Mouse (Mus musculus): ENCODE data around the gene Actl7a. TPM values are rescaled to one million over a fixed set of nuclear protein-coding genes. Genes with fewer than 3 reads are reported as not detected.

Actl7a gene
- not detected in 2 replicates for polyA plus RNA-seq (2015; fragmentation: Nextera tagmentation; extraction: Ambion mirVana)

DNA sequence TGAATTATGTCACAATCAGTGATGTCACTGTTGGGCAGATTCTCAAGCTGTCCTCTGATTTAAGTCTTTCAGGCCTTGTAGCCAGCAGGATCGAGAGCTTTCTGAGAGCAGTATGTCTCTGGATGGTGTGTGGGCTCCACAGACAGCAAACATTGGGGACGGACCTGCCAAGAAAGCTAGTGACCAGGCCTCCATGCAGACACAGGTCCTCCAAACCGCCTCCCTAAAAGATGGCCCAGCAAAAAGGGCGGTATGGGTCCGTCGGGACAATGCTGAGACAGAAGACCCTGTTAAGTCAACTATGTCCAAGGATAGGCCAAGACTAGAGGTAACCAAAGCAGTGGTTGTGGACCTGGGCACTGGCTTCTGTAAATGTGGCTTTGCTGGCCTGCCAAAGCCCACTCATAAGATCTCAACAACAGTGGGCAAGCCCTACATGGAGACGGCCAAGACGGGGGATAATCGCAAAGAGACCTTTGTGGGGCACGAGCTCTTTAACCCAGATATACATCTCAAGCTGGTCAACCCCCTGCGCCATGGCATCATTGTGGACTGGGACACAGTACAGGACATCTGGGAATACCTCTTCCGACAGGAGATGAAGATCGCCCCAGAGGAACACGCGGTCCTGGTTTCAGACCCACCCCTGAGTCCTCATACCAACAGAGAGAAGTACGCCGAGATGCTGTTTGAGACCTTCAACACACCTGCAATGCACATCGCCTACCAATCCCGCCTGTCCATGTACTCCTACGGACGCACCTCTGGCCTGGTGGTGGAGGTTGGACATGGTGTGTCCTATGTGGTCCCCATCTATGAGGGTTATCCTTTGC lies at the start of gene Actl7a:
Actl7a (plus strand) TSS at position 51 of the 833 bp plus-strand sequence.
- no peaks in the 10 kb centered on the region for H3K27me3 ChIP-seq
- no peak within 1 kb of the TSS for H3K9ac ChIP-seq
- H3K27ac ChIP-seq, result no peak within 1 kb of the TSS
- H3K36me3 ChIP-seq (ENCODE audit: poor library complexity, severe bottlenecking), result peaks cover 43% of the 10 kb centered on the region
- no peak within 1 kb of the TSS for H3K4me3 ChIP-seq
- H3K9me3 ChIP-seq (replicated peaks), result no peaks in the 10 kb centered on the region
- no peaks in the 10 kb centered on the region for H3K4me1 ChIP-seq
- no peak within 1 kb of the TSS for H3K4me2 ChIP-seq
- ATAC-seq, result no peak
- WGBS, result 97% methylated on average over 21 of the region's 21 CpGs

DNA sequence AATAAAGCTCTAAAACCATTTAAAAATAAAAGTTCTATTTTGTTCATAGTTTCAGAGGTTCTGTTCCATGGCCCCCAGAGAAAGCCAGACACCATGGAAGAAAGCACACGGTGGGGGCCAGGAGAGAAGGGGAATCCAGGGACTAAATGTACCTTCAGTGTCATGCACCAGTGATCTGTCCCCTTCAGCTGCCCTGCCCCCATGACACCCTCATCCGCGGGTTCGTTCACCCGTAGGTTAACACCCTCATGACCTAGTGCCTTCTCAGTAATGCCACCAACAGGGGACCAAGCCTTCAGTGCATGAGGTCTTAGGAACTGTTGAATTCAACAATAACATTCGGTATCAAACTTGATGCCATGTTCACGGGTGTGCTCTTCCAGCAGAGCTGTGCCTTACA lies 46.8 kb upstream of the Actl7a start:
- H3K27me3 ChIP-seq, result no peaks in the 10 kb centered on the region
- WGBS, result 87% methylated on average over 7 of the region's 7 CpGs
- H3K36me3 ChIP-seq (ENCODE audit: poor library complexity, severe bottlenecking), result no peaks in the 10 kb centered on the region
- H3K4me2 ChIP-seq, result no peak overlapping the region
- no peak overlapping the region for H3K9ac ChIP-seq
- no peak overlapping the region for H3K4me3 ChIP-seq
- H3K9me3 ChIP-seq (replicated peaks), result no peaks in the 10 kb centered on the region
- no peak overlapping the region for H3K27ac ChIP-seq
- no peaks in the 10 kb centered on the region for H3K4me1 ChIP-seq
- ATAC-seq, result no peak

DNA sequence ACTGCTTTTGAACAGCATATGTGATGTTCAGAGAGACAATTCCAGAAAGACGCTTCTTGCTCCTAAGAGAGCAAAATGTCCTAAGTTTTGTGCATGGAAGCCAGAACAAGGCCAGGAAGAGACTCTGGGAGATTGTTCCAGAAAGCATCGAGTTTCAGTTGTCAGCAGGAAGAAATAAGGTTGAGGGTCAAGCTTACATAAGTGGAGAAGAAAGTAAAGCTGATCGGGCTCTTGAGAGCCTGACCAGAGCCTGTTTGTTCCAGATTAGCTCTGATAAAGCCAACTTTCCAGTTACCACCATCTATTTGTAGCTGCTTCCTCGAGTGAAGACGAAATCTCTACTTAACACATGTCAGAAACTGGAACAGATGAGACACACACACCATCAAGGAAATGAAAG lies 44.5 kb upstream of the Actl7a start:
- 82% methylated on average over 5 of the region's 5 CpGs for WGBS
- no peak overlapping the region for H3K27ac ChIP-seq

GRCm38 (mm10) chr4:56702234-56702633 lies 41.0 kb upstream of the Actl7a start:
- Histone ChIP-seq H3K9me3 (replicated peaks) (no peaks in the 10 kb centered on the region), H3K4me3 (no peak overlapping the region), H3K36me3 (ENCODE audit: poor library complexity, severe bottlenecking) (no peaks in the 10 kb centered on the region), H3K4me2 (peak overlapping the region; percentile 8), H3K27ac (no peak overlapping the region), H3K9ac (no peak overlapping the region), H3K4me1 (0 out of 2 replicates have a peak, but pooled peaks cover 4% of the 10 kb centered on the region), H3K27me3 (no peaks in the 10 kb centered on the region)
- ATAC-seq, result no peak
- 1% methylated on average over 10 of the region's 10 CpGs for WGBS

More for the DNA sequence above, 44.5 kb upstream of the Actl7a start:
- Histone ChIP-seq H3K27me3 (no peaks in the 10 kb centered on the region), H3K36me3 (ENCODE audit: poor library complexity, severe bottlenecking) (no peaks in the 10 kb centered on the region), H3K4me1 (no peaks in the 10 kb centered on the region), H3K9ac (no peak overlapping the region), H3K4me3 (no peak overlapping the region), H3K9me3 (replicated peaks) (no peaks in the 10 kb centered on the region), H3K4me2 (no peak overlapping the region)
- no peak for ATAC-seq

DNA sequence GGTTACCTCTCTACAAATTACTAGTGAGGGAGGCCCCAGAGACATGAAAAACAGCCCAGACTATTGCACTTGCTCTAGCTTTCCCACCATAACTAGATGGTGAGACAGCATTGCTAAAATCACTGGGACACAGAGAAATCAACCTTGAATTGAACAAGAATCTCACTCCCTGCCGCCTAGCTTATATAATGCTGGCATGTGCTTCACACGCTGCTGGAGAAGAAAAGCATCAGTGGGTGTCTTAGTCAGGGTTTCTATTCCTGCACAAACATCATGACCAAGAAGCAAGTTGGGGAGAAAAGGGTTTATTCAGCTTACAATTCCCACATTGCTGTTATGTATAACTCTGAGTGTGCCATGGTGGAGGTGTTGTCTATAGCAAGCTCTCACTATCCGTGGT lies 30.1 kb upstream of the Actl7a start:
- Histone ChIP-seq H3K4me2 (no peak overlapping the region), H3K36me3 (ENCODE audit: poor library complexity, severe bottlenecking) (no peaks in the 10 kb centered on the region), H3K9ac (no peak overlapping the region), H3K4me1 (peaks cover 7% of the 10 kb centered on the region), H3K27me3 (no peaks in the 10 kb centered on the region), H3K4me3 (no peak overlapping the region), H3K9me3 (replicated peaks) (no peaks in the 10 kb centered on the region), H3K27ac (no peak overlapping the region)
- 85% methylated on average over 3 of the region's 3 CpGs for WGBS
- ATAC-seq, result no peak

- no peaks in the 10 kb centered on the region for H3K36me3 ChIP-seq (ENCODE audit: poor library complexity, severe bottlenecking)
- H3K9ac ChIP-seq, result no peak overlapping the region
- WGBS, result 63% methylated on average over 5 of the region's 5 CpGs
- H3K4me2 ChIP-seq, result no peak overlapping the region
- no peak for ATAC-seq
- H3K4me3 ChIP-seq, result no peak overlapping the region
- H3K4me1 ChIP-seq, result no peaks in the 10 kb centered on the region
- no peak overlapping the region for H3K27ac ChIP-seq
- H3K27me3 ChIP-seq, result no peaks in the 10 kb centered on the region
- no peaks in the 10 kb centered on the region for H3K9me3 ChIP-seq (replicated peaks)
Measured at GRCm38 (mm10) chr4:56716801-56717200, 26.4 kb upstream of the Actl7a start.

- Histone ChIP-seq H3K9me3 (replicated peaks) (no peaks in the 10 kb centered on the region), H3K4me1 (no peaks in the 10 kb centered on the region), H3K4me2 (no peak overlapping the region), H3K27me3 (no peaks in the 10 kb centered on the region), H3K27ac (no peak overlapping the region), H3K9ac (no peak overlapping the region), H3K36me3 (ENCODE audit: poor library complexity, severe bottlenecking) (no peaks in the 10 kb centered on the region), H3K4me3 (no peak overlapping the region)
- 82% methylated on average over 3 of the region's 3 CpGs for WGBS
- no peak for ATAC-seq
Measured at GRCm38 (mm10) chr4:56717932-56718331, 25.3 kb upstream of the Actl7a start.

DNA sequence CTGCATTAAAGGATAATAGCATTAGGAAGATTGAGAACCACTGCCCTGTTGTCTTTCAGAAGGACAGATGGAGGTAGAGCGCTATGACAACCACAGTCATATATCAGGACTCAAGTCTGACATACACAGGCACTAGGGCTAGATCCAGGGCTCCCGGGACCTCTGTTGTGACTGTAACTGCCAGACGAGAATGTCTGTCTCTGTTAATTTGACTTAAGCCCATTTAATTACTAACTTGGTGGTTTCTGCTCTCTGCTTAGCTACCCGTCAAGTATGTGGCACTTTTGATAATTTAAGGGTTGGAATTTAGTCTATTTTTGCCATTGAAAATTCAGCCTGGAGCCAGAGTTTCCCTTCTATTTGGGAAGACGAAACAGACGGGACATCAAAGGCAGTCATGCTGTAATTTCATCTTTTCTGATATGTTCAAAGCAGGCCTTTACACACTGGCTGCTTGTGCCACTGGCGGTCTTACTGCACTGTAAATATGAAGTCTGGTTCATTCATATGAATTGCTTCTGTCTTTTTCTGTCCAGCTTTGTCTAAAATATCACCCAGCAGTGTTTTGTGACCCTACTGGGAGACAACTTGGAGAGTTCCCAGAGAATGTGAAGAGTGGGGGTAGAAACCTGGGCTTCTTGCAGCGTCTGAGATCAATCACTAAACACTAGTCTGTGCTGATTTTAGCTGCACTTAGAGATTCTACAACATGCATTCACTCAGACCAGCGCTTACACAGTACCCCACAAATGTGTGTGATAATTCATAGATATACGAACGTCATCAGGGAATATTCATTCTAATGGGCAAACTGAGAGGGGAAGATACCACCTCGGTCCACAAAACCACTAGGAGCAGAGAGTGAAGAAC lies 24.4 kb upstream of the Actl7a start:
- no peak for ATAC-seq
- H3K9me3 ChIP-seq (replicated peaks), result no peaks in the 10 kb centered on the region
- no peaks in the 10 kb centered on the region for H3K27me3 ChIP-seq
- H3K4me3 ChIP-seq, result no peak overlapping the region
- H3K27ac ChIP-seq, result no peak overlapping the region
- H3K36me3 ChIP-seq (ENCODE audit: poor library complexity, severe bottlenecking), result no peaks in the 10 kb centered on the region
- 72% methylated on average over 12 of the region's 12 CpGs for WGBS
- H3K4me1 ChIP-seq, result no peaks in the 10 kb centered on the region
- no peak overlapping the region for H3K4me2 ChIP-seq
- H3K9ac ChIP-seq, result no peak overlapping the region

DNA sequence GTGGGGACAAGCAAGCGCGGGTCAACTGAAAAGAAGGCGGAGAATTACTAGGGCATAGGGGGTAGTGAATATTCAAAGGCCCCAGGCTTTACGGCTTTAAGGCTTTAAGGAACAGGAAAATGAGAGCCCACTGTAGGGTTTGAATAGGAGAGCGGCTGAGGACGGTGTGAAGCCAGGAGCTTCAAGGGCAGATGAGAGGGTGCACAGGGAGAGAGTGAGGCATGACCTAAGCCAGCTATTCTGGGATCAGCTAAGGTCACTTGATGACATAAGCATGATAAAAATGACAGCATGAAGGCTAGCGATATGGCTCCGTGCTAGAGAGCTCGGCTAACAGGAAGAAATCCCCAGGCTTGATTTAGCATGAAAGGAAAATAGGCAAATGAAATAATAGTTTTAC lies 23.8 kb upstream of the Actl7a start:
- Histone ChIP-seq H3K4me3 (no peak overlapping the region), H3K9ac (no peak overlapping the region), H3K4me1 (no peaks in the 10 kb centered on the region), H3K27me3 (no peaks in the 10 kb centered on the region), H3K9me3 (replicated peaks) (no peaks in the 10 kb centered on the region), H3K27ac (no peak overlapping the region), H3K36me3 (ENCODE audit: poor library complexity, severe bottlenecking) (no peaks in the 10 kb centered on the region), H3K4me2 (no peak overlapping the region)
- no peak for ATAC-seq
- WGBS, result 74% methylated on average over 9 of the region's 9 CpGs

DNA sequence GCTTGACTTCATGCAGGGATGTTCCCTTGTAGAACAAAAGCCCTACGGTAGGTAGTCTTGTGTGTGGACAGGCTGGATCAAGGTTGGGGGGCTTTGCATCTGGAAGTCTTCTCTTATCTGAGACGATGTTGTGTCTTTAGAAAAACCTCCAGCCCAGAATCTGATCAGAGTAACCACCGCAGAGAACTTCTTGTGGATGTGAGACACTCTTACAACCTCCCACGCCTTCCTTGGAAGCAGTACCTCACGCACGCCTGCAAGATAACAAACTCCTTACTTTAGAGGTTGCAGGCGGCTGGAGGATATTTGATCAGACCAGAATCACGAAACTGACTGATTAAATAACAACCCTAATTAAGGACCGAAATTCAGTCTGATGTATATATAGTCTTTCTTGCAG lies 22.8 kb upstream of the Actl7a start:
- no peak for ATAC-seq
- no peak overlapping the region for H3K4me3 ChIP-seq
- H3K27me3 ChIP-seq, result no peaks in the 10 kb centered on the region
- H3K4me1 ChIP-seq, result no peaks in the 10 kb centered on the region
- WGBS, result 92% methylated on average over 9 of the region's 9 CpGs
- no peak overlapping the region for H3K9ac ChIP-seq
- no peak overlapping the region for H3K27ac ChIP-seq
- no peak overlapping the region for H3K4me2 ChIP-seq
- no peaks in the 10 kb centered on the region for H3K9me3 ChIP-seq (replicated peaks)
- no peaks in the 10 kb centered on the region for H3K36me3 ChIP-seq (ENCODE audit: poor library complexity, severe bottlenecking)

- Histone ChIP-seq H3K9me3 (replicated peaks) (no peaks in the 10 kb centered on the region), H3K27me3 (no peaks in the 10 kb centered on the region), H3K4me1 (no peaks in the 10 kb centered on the region), H3K4me2 (no peak overlapping the region), H3K9ac (no peak overlapping the region), H3K36me3 (ENCODE audit: poor library complexity, severe bottlenecking) (no peaks in the 10 kb centered on the region), H3K4me3 (no peak overlapping the region), H3K27ac (no peak overlapping the region)
- 30% methylated on average over 3 of the region's 3 CpGs for WGBS
- ATAC-seq, result no peak
Measured at GRCm38 (mm10) chr4:56721469-56721868, 21.7 kb upstream of the Actl7a start.

DNA sequence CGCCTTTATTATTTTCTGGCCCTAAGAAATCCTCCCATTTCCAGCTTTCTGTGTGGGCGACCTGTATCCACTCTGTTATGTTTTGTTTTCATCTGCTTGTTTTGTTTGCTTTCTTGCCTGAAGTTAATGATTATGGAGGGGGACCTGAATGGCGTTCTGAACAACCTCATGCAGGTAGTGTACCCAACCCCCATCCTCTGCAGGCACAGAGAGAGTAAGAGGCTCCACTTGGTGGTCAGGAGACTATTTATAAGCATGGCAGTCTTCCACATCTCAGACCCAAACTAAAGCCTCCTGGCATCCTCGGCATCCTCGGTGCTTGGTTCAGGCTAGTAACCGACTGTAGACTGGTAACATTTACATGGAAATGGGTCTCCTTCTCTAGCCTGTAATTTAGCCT lies 20.9 kb upstream of the Actl7a start:
- Histone ChIP-seq H3K27me3 (no peaks in the 10 kb centered on the region), H3K27ac (no peak overlapping the region), H3K9me3 (replicated peaks) (no peaks in the 10 kb centered on the region), H3K4me3 (no peak overlapping the region), H3K4me1 (no peaks in the 10 kb centered on the region), H3K36me3 (ENCODE audit: poor library complexity, severe bottlenecking) (no peaks in the 10 kb centered on the region), H3K4me2 (no peak overlapping the region), H3K9ac (no peak overlapping the region)
- no peak for ATAC-seq
- WGBS, result 70% methylated on average over 6 of the region's 6 CpGs

Measured in forebrain, embryonic 13.5 days (tissue).